8 mouse cellular contexts compared by ENCODE assay signal in the genomic region with DNA sequence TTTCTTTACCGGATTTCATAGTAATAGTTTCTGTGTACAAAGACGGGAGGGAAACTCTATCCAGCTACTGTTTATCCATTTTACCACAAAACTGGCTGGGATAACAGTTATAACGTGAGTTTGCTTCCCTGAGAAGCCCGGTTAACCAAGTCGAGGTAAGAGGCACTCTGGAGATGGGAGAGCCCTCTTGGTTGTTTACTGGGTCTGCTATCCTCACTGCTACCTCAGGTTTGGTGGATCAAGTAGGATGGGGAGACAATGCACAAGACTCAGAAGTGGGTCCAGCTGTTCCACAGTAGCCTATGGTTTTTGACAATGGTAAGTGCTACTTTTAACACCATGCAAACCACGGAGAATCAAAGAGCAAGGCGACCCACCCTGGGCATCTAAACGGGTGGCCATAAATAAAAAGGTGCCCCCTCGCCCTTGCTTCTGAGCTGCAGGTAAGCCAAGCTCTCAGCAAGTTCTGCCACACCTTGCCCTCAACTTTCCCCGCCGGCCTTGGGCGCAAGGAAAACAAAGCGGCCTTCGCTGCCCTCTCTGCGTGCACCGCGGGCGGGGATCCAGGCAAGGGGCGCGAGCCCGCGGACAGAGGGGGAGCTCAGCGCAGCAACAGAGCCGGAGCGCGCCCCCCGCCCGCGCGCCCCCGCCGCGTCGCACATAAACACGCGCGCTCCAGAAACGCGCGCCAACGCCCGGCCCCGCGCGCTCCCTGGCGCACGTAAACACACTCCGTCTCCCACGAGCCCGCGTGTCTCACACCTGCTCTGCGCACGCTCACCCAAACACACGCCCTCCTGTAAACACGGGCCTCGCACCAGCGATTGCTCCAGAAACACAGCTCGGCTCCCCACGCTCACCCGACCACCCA. TPM values are rescaled to one million over a fixed set of nuclear protein-coding genes. Genes with fewer than 3 reads are reported as not detected.
DNase-seq lines count a peak whose midpoint lies in the region; ATAC-seq lines count a peak whose summit lies in the region.
"Had no signal": no experiment of that assay in that cellular context is flagged by ENCODE, and none has a peak within 500 bp of the region (broad histone marks: within the 10 kb centered on the region; RNA-seq: fewer than 3 reads in every experiment).

No protein-coding gene starts in this region.

- peak overlapping the region; percentile 90 for H3K4me2 ChIP-seq in hindbrain, embryonic 12.5 days (replicated peaks)
- H3K4me2 ChIP-seq in limb, embryonic 12.5 days: peak overlapping the region; percentile 100
- H3K4me2 ChIP-seq in neural tube, embryonic 15.5 days: peak overlapping the region; percentile 72

- H3K4me1 ChIP-seq in hindbrain, embryonic 12.5 days: peaks cover 35% of the 10 kb centered on the region
- H3K4me1 ChIP-seq in limb, embryonic 12.5 days (replicated peaks): peaks cover 17% of the 10 kb centered on the region; the same call in 1 of the 2 replicates
- H3K4me1 ChIP-seq in neural tube, embryonic 15.5 days: peaks cover 52% of the 10 kb centered on the region

- peaks cover 8% of the 10 kb centered on the region; the same call in 1 of the 2 replicates for H3K27me3 ChIP-seq in hindbrain, embryonic 12.5 days
- H3K27me3 ChIP-seq in limb, embryonic 12.5 days: peaks cover 54% of the 10 kb centered on the region
- no peaks in the 10 kb centered on the region for H3K27me3 ChIP-seq in neural tube, embryonic 15.5 days (replicated peaks)

- WGBS in hindbrain, embryonic 12.5 days: 5% methylated on average over 47 of the region's 60 CpGs
- WGBS in limb, embryonic 12.5 days: 4% methylated on average over 60 of the region's 60 CpGs
- 1% methylated on average over 60 of the region's 60 CpGs for WGBS in neural tube, embryonic 15.5 days

- H3K36me3 ChIP-seq in hindbrain, embryonic 12.5 days: no peaks in the 10 kb centered on the region
- H3K36me3 ChIP-seq in limb, embryonic 12.5 days: no peaks in the 10 kb centered on the region
- H3K36me3 ChIP-seq in neural tube, embryonic 15.5 days: no peaks in the 10 kb centered on the region

- peak; percentile 54 for DNase-seq in ovary, postnatal 36 days (ENCODE audit: low spot score)
- DNase-seq in ovary, postnatal 10 days (ENCODE audit: low spot score): no peak
- DNase-seq in embryo, embryonic 11 days: peak; percentile 82
- DNase-seq in thymus, postnatal 10 days (ENCODE audit: low spot score in 2 of 2): no peak

- H3K9me3 ChIP-seq in hindbrain, embryonic 12.5 days (replicated peaks): no peaks in the 10 kb centered on the region
- 0 out of 2 replicates have a peak, but pooled peaks cover 2% of the 10 kb centered on the region for H3K9me3 ChIP-seq in limb, embryonic 12.5 days
- H3K9me3 ChIP-seq in neural tube, embryonic 15.5 days (replicated peaks): no peaks in the 10 kb centered on the region

- peak; percentile 35; the same call in 1 of the 2 replicates for ATAC-seq in hindbrain, embryonic 12.5 days (ENCODE audit: low FRiP score)
- ATAC-seq in limb, embryonic 12.5 days (ENCODE audit: insufficient number of reproducible peaks, insufficient read depth, low FRiP score, low TSS enrichment, low read depth): no peak; the same call in 1 of the 2 replicates
- peak; percentile 79 for ATAC-seq in neural tube, embryonic 15.5 days (ENCODE audit: low FRiP score)

- peak overlapping the region; percentile 97 for H3K27ac ChIP-seq in hindbrain, embryonic 12.5 days
- H3K27ac ChIP-seq in limb, embryonic 12.5 days: no peak overlapping the region
- H3K27ac ChIP-seq in neural tube, embryonic 15.5 days (replicated peaks): peak overlapping the region; percentile 99

- H3K9ac ChIP-seq in hindbrain, embryonic 12.5 days: peak overlapping the region; percentile 91
- peak overlapping the region; percentile 64 for H3K9ac ChIP-seq in limb, embryonic 12.5 days (replicated peaks)
- H3K9ac ChIP-seq in neural tube, embryonic 15.5 days (replicated peaks): peak overlapping the region; percentile 88

- H3K4me3 ChIP-seq in hindbrain, embryonic 12.5 days: peak overlapping the region; percentile 90
- peak overlapping the region; percentile 68 for H3K4me3 ChIP-seq in limb, embryonic 12.5 days (replicated peaks)
- H3K4me3 ChIP-seq in neural tube, embryonic 15.5 days (replicated peaks): peak overlapping the region; percentile 85
- H3K4me3 ChIP-seq: myocyte had no signal

RNA-seq across cellular contexts. Expression of gene Gm13090, which starts 18.0 kb away (rescaled TPM):
- polyA plus RNA-seq in hindbrain, embryonic 12.5 days (2016; fragmentation: Nextera tagmentation; extraction: Ambion mirVana): not detected in 2 replicates
- not detected in 2 replicates for polyA plus RNA-seq in limb, embryonic 12.5 days (2016; fragmentation: Nextera tagmentation; extraction: Ambion mirVana)
- 0.34 TPM in 1 of 2 replicates, not detected in the other for polyA plus RNA-seq in neural tube, embryonic 15.5 days (2015; fragmentation: Nextera tagmentation; extraction: Ambion mirVana)
- polyA plus RNA-seq: myocyte had no signal

RNA-seq across cellular contexts. Expression of gene Vamp3, which starts 49.6 kb away (rescaled TPM):
- 85.7 and 86.3 TPM in 2 replicates for polyA plus RNA-seq in hindbrain, embryonic 12.5 days (2016; fragmentation: Nextera tagmentation; extraction: Ambion mirVana)
- 100 and 101 TPM in 2 replicates for polyA plus RNA-seq in limb, embryonic 12.5 days (2016; fragmentation: Nextera tagmentation; extraction: Ambion mirVana)
- polyA plus RNA-seq in neural tube, embryonic 15.5 days (2015; fragmentation: Nextera tagmentation; extraction: Ambion mirVana): 46.1 and 57.9 TPM in 2 replicates

Comparison
In these comparisons a context has a peak if more than half of its experiments do, and no peak if none do; other contexts are left out.
1. DNase-seq: peak in ovary, postnatal 36 days (single experiment) and embryo, embryonic 11 days (single experiment); none in ovary, postnatal 10 days (single experiment) and thymus, postnatal 10 days (0 of 2).
2. Peak in every context shown above with its lines, with median percentiles within 50 percentile points of each other: H3K4me2 ChIP-seq, H3K4me3 ChIP-seq and H3K9ac ChIP-seq.